Mouse (Mus musculus): ENCODE results near the gene Rims1.

The Rims1 gene

DNA sequence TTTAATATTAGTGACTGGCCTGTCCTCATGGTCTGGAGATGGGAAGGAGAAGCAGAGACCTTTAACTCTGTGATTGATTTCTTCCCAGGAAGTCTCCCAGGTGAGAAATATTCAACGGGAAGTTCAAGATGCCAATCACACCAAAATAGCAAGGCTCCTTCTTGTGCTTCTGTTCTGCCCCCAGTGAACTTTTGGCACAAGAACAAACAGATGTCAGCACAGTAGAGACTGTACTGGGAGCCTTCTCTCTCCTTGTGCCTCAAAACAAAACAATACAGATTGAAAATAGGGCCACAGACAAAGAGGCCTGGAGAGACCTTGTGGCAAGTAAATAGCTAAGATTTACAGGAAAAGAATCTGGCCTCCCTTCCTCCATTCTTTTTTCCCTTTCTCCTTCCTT, 110.7 kb downstream of the Rims1 start:
- no peak for DNase-seq (ENCODE audit: low read depth in 1 of 2, low spot score in 2 of 2)

DNA sequence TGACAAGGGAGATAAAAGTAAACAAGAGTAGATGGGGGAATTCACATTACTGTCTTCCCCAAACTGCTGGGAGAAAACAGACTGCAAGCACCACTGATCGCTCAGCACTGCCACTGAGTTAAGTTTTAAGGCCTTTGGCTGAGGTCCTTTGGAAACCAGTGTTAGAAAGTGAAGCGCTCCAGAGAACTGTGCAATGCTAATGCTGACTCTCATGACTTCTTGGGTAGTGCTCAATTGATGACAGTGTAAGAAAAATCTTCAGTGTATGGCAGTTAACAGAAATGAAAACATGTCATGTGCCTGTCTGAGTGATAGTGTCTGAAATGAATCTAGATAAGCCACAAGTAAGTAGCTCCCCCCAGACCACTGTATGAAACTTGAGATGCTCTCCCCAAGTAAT, 111.3 kb downstream of the Rims1 start:
- DNase-seq (ENCODE audit: low read depth in 1 of 2, low spot score in 2 of 2), result no peak

DNA sequence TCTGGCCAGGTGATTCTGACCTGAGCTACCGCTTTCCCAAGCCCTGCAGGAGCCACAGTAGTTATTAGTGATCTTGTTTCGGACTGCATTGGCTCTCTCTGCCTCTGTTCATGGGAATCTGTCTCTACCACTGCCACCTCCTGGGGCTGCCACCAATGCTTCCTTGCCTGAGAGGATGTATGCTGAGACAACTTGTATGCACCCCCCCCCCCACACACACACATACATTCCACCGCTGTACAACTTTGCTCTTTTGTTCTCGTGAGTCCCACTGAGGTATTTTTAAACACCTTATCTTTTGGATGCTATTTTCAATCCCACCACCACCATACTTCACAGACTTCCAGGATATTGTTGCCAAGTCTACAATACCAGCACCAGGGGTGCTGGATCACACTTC, 122.3 kb downstream of the Rims1 start:
- DNase-seq (ENCODE audit: low read depth in 1 of 2, low spot score in 2 of 2), result no peak

DNA sequence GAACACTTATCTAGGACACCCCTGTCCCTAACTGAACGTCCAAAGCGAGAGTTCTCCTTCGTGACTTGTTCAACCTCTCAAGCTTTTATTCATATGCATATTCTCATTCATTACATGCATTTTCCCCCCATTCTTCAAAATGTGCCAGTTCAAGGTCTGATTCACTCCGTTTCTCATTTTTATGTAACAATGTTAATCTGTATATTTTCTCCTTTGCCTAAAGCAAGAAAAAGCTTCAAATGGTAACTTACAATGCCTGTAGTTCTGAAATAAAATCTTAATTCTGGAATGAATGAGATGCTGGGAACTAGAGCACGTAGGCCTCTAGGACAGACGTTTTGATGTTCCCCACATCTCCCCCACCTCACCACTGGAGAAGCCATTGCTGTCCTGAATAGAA, 141.6 kb downstream of the Rims1 start:
- DNase-seq (ENCODE audit: low read depth in 1 of 2, low spot score in 2 of 2), result no peak

DNA sequence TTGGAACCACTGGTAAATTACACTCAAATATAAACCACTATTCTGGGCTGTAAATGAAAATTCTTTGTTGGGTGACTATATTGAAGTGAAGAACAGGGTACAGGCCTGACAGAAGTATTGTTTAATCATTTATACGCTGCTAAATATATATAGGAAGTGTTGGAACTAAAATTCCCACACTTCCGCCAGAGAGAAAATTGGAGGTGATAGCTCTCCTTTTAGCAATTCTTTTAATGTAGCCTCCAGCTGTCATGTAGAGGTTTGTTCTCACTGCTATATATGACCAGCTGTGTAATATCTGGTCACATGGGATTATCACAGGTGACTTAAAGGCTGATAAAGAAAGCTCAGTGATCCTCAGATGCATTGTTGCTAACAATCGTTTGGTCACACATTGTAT, 144.0 kb downstream of the Rims1 start:
- DNase-seq (ENCODE audit: low read depth in 1 of 2, low spot score in 2 of 2), result no peak

DNA sequence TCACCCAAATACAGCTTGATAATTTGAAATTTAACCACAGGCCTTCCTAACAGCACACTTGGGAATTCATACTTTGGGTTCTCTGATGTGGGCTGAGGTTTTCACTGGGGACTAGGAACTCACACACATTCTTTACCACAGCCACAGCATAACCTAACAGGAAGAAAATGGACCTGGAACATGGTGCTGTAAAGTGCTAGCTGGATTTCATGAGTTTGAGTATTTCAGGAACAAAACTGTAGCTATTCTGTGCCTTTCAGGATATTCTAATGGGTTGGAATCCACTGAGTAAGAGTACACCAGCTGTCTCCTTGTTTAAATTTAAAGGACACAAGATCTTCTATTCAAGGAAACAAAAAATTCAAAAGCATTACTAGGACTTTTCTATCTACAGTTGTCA, 149.8 kb downstream of the Rims1 start:
- DNase-seq (ENCODE audit: low read depth in 1 of 2, low spot score in 2 of 2), result no peak

DNA sequence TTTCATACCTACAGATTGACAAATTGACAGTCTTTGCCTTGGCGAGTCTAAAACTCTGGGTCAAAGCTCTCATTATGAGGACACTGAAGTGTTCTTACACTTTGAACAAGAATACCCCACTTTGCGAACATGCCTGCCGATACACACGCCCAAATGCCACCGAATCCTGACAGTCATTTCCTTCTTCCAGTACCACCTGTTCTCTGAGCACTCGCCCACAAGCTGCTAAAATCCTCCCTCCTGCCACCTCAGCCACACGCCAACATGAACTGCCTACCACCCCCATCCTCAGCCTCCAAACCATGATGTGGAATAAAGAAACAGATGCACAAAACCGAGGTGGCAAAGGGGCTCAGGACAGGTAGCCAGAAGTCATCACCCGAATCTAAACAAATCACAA, 150.9 kb downstream of the Rims1 start:
- no peak for DNase-seq (ENCODE audit: low read depth in 1 of 2, low spot score in 2 of 2)

DNA sequence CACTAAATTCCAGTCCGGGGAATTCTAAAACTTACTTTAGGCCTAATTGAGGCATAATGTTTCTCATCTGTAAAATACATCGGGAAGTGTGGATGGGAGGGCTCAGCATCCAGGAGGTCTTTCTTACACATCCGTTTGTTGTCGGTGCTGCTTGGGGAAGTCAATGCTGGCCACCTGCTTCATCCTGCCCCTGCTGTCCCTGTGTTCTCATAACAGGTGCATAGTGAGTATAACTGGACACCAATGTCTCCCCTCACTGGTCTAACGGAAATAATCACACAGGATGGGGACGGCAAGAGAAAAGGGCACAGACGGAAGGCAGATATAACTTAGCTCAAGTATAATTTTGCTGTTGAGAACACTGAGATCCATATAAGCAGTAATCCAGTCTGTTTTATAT, 155.2 kb downstream of the Rims1 start:
- no peak for DNase-seq (ENCODE audit: low read depth in 1 of 2, low spot score in 2 of 2)

DNA sequence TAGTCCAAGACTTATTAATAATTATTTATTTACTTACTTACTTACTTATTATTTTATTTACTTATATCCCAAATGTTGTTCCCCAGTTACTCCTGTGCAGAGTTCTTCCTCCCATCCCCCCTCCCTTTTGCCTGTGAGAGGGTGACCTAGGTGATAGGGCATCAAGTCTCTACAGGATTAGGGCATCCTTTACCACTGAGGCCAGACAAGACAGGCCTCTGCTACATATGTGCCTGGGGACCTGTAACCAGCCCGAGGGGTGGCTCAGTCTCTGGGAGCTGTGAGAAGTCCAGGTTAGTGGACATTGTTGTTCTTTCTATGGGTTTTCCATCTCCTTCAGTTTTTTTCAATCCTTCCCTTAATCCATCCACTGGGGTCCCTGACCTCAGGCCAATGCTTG, 156.4 kb downstream of the Rims1 start:
- no peak for DNase-seq (ENCODE audit: low read depth in 1 of 2, low spot score in 2 of 2)

DNA sequence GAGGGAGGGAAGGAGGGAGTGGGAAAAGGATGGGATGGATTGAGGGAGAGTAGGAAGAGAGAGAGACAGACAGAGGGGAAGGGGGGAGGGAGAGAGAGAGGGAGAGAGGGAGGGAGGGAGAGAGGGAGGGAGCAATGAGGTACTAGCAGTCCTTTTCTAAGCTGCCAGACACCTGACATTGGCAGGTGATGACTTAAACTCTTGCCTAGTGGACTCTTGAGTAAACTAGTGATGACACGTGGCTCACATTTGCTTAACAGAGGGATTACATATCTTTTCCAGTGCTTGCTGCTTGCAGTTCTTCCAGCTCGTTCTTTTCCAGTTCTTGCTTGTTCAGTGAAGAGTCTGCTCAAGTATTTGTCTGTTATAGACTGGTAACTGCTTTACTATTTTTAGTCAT, 160.5 kb downstream of the Rims1 start:
- DNase-seq (ENCODE audit: low read depth in 1 of 2, low spot score in 2 of 2), result no peak

DNA sequence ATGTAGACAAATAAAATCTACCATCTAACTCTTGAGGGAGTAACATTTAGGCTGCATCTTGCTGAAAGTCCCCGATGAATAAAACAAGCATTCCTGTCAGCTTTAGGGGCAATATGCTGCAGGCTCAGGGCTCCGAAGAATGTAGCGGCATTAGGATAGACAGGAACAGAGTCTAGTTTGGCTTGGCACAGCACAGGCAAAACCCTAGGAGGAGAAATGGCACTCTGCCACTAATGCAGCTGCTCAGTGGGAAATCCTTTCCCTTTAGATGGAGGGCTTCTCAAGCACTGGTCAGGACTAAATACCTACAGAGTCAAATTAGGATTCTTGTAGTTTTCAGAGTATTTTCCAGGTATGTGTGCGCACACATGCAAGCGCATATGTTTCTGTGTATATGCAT, 165.2 kb downstream of the Rims1 start:
- no peak for DNase-seq (ENCODE audit: low read depth in 1 of 2, low spot score in 2 of 2)

DNA sequence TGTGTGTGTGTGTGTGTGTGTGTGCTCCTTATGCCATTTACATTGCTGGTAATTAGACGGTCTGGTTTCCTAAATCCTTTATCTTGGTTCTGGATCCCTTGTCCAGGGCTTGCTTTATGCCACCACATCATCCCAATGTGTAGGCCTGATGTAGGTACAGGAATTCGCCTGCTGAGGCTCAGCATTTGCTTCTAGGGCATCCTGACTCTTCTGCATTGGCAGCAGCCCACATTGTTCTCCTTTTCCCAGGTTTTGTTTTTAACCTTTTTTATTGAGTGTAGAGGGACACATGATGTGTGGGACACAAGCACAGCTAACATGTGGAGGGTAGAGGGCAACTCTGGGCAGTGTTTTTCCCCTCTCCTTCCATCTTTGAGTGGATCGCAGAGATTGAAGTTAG, 166.1 kb downstream of the Rims1 start:
- no peak for DNase-seq (ENCODE audit: low read depth in 1 of 2, low spot score in 2 of 2)

DNA sequence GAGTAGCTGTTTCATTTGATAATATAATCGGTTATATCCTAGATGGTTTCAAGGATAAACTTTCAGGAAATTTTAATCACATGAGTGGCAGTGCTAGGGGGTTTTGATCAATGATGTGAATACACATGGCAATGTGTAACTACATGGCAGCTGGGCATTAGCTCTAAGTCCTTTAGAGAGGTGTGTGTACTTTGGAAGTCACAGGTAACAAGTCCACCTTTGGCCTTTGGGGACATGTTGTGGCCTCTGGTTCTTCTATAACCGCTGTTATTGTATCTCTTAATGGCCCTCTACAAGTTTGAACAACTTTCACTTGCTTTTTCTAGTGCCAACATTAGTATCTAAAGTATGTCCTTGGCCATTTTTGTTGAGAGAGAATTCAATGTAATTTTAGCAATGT, 171.9 kb downstream of the Rims1 start:
- no peak for DNase-seq (ENCODE audit: low read depth in 1 of 2, low spot score in 2 of 2)

DNA sequence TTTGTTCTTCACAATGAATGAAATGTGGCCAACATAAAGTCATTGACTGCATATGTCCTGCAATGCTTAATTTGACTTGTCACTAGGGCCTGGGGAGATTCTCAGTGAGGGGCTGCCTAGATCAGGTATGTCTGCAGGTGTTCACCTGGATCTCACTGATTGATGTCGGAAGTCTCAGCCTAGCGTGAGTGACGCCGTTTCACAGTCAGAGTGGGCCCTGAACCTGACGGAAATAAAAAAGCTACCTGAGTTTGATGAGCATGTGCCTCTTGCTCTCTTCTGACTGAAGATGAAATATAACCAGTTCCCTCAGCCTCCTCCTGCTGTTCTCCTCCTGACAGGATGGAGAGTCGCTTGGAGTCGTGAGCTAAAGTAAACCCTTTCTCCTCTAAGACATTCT, 173.2 kb downstream of the Rims1 start:
- no peak for DNase-seq (ENCODE audit: low read depth in 1 of 2, low spot score in 2 of 2)

DNA sequence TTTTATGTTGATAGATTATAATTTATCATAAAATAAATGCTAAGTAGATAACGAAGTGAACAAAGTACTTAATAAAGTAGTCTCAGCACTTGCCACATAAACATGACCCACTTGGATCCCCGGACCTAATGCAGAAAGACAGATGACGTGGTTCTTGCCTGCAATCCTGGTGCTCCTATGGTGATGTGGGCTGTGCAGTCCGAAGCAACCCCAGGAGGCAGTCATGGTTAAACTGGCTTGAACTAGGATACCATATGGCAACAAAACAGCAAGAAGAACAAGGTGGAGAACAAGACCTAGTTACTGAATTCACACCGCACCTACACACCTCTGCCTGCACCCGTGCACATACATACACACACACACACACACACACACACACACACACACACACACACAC, 173.8 kb downstream of the Rims1 start:
- no peak for DNase-seq (ENCODE audit: low read depth in 1 of 2, low spot score in 2 of 2)

DNA sequence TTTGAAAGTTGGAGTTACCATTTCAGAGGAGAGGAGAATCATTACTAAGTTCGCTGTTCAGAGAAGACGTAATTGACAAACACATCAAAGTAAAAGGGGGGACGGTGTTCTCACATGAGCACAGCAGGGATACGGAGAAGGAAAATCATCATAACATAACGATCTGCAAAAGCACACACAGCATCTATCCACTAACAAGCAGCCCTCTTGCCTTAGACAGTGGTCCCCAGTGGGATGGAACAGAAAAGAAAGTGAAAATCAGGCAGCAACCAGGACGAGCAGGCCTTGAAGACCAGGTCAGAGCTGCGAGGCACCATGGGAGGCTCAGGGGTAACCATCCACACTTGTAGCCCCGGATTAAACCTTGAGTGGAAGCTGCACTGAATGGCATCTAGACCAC, 176.8 kb downstream of the Rims1 start:
- no peak for DNase-seq (ENCODE audit: low read depth in 1 of 2, low spot score in 2 of 2)

DNA sequence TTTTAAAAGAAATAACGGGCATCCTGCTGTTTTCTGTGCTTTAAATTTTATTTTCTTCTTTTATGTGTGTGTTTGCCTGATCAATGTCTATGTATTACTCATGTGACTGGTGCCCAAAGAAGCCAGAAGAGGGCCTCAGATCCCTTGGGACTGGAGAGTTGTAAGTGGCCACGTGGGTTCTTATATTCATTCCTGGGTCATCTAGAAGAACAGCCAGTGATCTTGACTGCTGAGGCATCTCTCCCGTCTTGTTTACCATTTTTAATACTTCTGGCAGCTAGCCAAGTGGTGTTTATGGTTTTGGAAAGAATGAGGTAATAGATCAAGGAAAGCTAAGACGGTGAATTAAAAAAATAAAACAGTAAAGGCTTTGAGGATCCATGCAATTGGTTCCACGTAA, 178.8 kb downstream of the Rims1 start:
- no peak for DNase-seq (ENCODE audit: low read depth in 1 of 2, low spot score in 2 of 2)

DNA sequence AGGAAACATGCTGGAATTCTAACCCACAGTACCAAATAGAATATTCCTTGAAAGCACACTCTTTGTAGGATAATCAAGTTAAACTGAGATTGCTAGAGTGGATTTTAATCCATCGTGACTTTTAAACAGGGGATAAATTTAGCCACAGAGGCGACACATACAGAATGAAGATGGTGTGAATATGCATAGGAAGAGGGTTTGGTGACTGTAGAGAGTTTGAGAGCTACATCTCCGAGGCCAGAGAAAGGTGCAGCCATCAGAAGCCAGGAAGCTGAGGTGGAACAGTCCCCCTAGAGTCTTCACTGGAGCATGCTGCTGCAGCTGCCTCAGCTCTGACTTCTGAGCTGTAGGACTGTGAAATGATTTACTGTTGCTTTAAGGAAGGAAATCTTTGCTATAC, 179.5 kb downstream of the Rims1 start:
- DNase-seq (ENCODE audit: low read depth in 1 of 2, low spot score in 2 of 2), result no peak

DNA sequence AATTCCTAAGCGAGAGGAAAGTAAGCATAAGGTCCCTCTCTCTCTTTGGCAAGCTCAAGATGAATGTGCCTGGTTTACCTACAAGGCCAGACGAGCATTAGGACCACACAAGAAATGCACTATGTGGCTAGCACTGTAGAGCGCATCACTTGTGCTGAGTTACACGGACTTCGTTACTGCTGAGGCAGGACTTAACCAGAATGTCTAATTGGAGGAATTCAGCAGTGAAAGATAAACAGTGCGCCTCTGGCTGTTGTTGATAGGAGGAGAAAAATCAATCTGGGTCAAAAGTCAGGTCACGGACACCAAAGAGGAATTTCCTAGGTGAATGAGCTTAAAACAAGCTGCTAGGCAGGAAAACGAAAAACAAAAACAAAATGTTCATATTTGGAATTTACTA, 185.0 kb downstream of the Rims1 start:
- no peak for DNase-seq (ENCODE audit: low read depth in 1 of 2, low spot score in 2 of 2)

DNA sequence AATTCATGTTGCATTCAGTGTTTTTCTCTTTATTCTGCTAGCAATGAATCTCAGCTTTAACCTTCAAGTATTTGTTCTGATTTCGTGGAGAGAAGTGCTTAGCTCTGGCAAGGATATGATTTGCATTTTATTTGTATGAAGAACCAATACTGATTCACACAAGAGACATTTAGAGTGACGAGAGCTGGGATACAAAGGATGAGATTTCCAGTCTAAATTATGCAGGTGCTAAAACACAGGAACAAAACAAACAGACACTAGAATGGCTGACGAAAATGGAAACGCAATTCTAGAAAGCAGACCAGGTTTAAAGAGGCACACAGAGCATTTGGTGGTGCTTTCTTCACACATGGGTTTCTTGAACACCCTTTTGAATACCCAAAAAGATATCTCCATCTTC, 190.2 kb downstream of the Rims1 start:
- no peak for DNase-seq (ENCODE audit: low read depth in 1 of 2, low spot score in 2 of 2)

DNA sequence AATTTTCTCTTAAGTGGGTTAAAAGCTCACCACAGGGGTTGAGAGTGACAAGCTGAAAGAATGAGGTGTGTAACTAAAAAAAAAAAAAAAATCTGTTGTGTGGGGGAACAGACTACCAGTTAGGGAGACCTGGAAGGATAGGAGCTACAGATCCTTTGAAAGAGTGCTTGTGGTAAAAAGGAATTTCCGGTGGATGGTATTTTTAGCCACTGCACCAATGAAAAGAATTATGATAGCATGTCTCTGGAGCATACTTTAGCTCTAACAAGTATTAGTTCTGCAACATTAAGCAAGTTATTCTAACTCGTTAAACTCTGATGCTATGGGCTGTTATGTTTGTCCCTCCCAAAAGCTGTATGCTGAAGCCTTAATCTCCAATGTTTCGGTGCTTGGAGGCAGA, 192.2 kb downstream of the Rims1 start:
- no peak for DNase-seq (ENCODE audit: low read depth in 1 of 2, low spot score in 2 of 2)

DNA sequence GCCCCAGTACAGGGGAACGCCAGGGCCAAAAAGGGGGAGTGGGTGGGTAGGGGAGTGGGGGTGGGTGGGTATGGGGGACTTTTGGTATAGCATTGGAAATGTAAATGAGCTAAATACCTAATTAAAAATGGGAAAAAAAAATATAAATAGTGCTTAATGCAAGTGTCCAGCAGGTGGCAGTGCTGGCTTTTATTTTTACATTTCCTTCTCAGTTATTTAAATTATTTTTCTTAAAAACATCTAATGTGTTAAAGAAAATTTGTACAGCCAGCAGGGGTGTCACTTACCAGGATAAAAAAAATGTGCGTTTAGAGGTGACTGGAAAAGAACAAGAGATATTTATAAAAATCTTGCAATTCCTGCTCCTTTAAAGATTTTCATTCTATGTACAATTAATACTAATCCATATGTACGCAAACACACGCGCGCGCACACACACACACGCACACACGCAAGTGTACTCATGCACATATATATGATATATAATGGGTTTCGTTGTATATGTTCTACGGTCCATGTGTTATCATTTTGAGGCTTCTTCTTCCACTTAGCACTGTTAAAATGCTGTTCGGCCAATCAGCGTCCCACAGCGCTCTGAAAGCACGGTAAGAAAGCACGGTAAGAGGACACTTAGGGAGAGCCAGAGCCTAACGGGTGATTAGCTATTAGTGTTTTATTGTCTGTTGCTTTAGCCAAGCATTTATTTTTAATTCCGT, 201.3 kb downstream of the Rims1 start:
- no peak for DNase-seq (ENCODE audit: low read depth in 1 of 2, low spot score in 2 of 2)

DNA sequence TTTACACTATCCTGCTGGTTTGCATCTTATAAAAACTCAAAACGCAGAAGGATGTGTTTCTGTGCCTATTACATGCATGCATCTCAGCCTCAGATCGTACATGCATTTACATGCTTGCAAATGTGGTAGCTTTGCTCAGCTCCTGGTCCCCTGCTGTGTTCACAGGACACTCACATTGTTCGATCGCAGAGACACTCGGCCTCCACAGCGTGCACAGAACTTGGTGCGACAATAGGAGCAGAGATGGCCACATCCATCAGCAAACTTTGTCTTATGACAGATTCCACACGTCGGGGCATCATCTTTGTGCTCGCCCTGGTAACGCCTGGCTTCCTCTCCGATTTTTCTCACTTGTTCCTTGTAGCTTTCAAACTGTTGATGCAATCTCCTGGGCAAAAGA, 209.6 kb downstream of the Rims1 start:
- DNase-seq (ENCODE audit: low read depth in 1 of 2, low spot score in 2 of 2), result no peak

DNA sequence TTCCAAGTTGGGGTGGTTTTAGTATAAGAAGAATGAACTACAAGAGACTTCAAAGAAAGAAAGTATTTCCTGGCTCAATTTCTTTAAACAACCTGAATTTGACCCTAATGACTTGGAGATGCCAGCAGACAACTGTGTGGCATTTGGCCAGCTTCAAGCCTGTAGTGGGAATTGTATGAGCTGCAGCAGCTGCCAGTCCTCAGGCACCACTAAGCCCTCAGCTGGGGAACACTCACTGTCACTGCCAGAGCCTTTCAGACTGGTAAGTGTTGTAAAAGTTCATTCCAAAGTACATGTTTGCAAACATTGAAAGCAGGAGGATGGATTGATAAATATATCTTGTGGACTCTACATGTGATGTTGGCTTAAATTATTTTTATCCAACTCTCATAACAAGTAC, 211.0 kb downstream of the Rims1 start:
- no peak for DNase-seq (ENCODE audit: low read depth in 1 of 2, low spot score in 2 of 2)
